Mouse (Mus musculus) testis, postnatal 10 days (tissue): ENCODE measurements around the gene Arl15.
"Not testable (repeated sequence)": the region's sequence is repeated elsewhere in the genome, so short reads cannot be mapped to it uniquely, and the experiment has no call there.

ENCODE experiments used
- DNase-seq: peaks from one replicate; pipeline ENCODE4 v3.0.0; 2021; ENCODE audit warnings: low spot score

Gene Arl15

GRCm38 (mm10) chr13:113794039-113794704 is at the start of gene Arl15:
TSS of gene Arl15 (plus strand) at chr13:113794505.
- peak; percentile 99 for DNase-seq

GRCm38 (mm10) chr13:113745301-113745700 is 49.0 kb upstream of the Arl15 start:
- DNase-seq, result no peak

- DNase-seq, result no peak
These were observed 43.5 kb upstream of the Arl15 start for GRCm38 (mm10) chr13:113750766-113751165.

GRCm38 (mm10) chr13:113754731-113755689 is 39.3 kb upstream of the Arl15 start:
- no peak for DNase-seq

GRCm38 (mm10) chr13:113755779-113756178 is 38.5 kb upstream of the Arl15 start:
- no peak for DNase-seq

- DNase-seq, result no peak
These were observed 32.6 kb upstream of the Arl15 start for GRCm38 (mm10) chr13:113761717-113762116.

GRCm38 (mm10) chr13:113762766-113763516 is 31.4 kb upstream of the Arl15 start:
- no peak for DNase-seq

- DNase-seq, result no peak
These were observed 28.9 kb upstream of the Arl15 start for GRCm38 (mm10) chr13:113765411-113765810.

GRCm38 (mm10) chr13:113769829-113770228 is 24.5 kb upstream of the Arl15 start:
- no peak for DNase-seq

GRCm38 (mm10) chr13:113770340-113770739 is 24.0 kb upstream of the Arl15 start:
- DNase-seq, result no peak

- no peak for DNase-seq
These were observed 23.0 kb upstream of the Arl15 start for GRCm38 (mm10) chr13:113771340-113771739.

GRCm38 (mm10) chr13:113774799-113775198 is 19.5 kb upstream of the Arl15 start:
- no peak for DNase-seq

GRCm38 (mm10) chr13:113775244-113776140 is 18.8 kb upstream of the Arl15 start:
- DNase-seq, result no peak

GRCm38 (mm10) chr13:113785803-113786202 is 8.5 kb upstream of the Arl15 start:
- no peak for DNase-seq

GRCm38 (mm10) chr13:113787136-113787535 is 7.2 kb upstream of the Arl15 start:
- DNase-seq, result no peak

- not testable (repeated sequence) for DNase-seq
These were observed 4.3 kb upstream of the Arl15 start for GRCm38 (mm10) chr13:113790016-113790415.

GRCm38 (mm10) chr13:113793637-113794036 is 668 bp upstream of the Arl15 start:
- no peak for DNase-seq

- DNase-seq, result peak; percentile 57
These were observed 675 bp downstream of the Arl15 start for GRCm38 (mm10) chr13:113794705-113795655.

GRCm38 (mm10) chr13:113797378-113797777 is 3.1 kb downstream of the Arl15 start:
- no peak for DNase-seq

GRCm38 (mm10) chr13:113799361-113799760 is 5.1 kb downstream of the Arl15 start:
- no peak for DNase-seq
